Mouse (Mus musculus): ENCODE data around the gene Rhd. TPM values are rescaled to one million over a fixed set of nuclear protein-coding genes. Genes with fewer than 3 reads are reported as not detected.

The Rhd gene
- polyA plus RNA-seq, 1 experiment from 2014 or later: 39.4 TPM

GRCm38 (mm10) chr4:134843566-134843965 is 20.8 kb upstream of the Rhd start:
- Histone ChIP-seq H3K36me3 (no peaks in the 10 kb centered on the region), H3K4me1 (peaks cover 3% of the 10 kb centered on the region; the same call in 1 of the 2 replicates), H3K4me3 (replicated peaks) (no peak overlapping the region), H3K9me3 (no peaks in the 10 kb centered on the region), H3K9ac (no peak overlapping the region), H3K27me3 (replicated peaks) (no peaks in the 10 kb centered on the region), H3K27ac (no peak overlapping the region), H3K4me2 (no peak overlapping the region)
- ATAC-seq (ENCODE audit: insufficient read depth, low FRiP score, low read depth): no peak
- WGBS: 85% methylated on average over 4 of the region's 4 CpGs

DNA sequence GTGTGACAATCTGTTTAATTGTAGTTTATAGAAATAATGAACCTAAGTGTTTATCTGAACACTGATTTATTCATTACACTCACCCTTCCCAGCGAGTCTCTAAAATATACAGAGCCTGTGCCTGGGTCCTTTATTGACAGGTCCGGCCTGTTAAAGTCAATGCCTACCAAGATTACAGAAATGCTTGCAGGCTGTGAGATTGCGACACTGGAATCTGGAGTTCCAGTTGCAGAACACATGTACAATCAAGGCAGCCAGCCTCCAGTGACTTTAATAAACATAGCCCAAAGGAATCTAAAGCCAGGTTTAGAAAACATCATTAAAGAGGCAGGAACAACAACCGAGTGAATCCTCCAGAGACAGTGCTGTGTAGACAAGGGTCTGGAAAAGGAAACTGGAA is 16.7 kb upstream of the Rhd start:
- ATAC-seq (ENCODE audit: insufficient read depth, low FRiP score, low read depth): no peak
- no peak overlapping the region for H3K27ac ChIP-seq

GRCm38 (mm10) chr4:134850551-134850950 is 13.8 kb upstream of the Rhd start:
- no peak overlapping the region for H3K9ac ChIP-seq
- H3K36me3 ChIP-seq: no peaks in the 10 kb centered on the region
- H3K4me2 ChIP-seq: no peak overlapping the region
- no peaks in the 10 kb centered on the region for H3K9me3 ChIP-seq
- H3K27me3 ChIP-seq (replicated peaks): no peaks in the 10 kb centered on the region
- peaks cover 3% of the 10 kb centered on the region for H3K4me1 ChIP-seq
- no peak overlapping the region for H3K4me3 ChIP-seq (replicated peaks)
- ATAC-seq (ENCODE audit: insufficient read depth, low FRiP score, low read depth): no peak
- no peak overlapping the region for H3K27ac ChIP-seq
- WGBS: 72% methylated on average over 4 of the region's 4 CpGs

More for the DNA sequence above, 16.7 kb upstream of the Rhd start:
- H3K9me3 ChIP-seq: no peaks in the 10 kb centered on the region
- H3K36me3 ChIP-seq: no peaks in the 10 kb centered on the region
- no peak overlapping the region for H3K4me2 ChIP-seq
- WGBS: 55% methylated on average over 4 of the region's 4 CpGs
- H3K27me3 ChIP-seq (replicated peaks): no peaks in the 10 kb centered on the region
- no peak overlapping the region for H3K9ac ChIP-seq
- no peak overlapping the region for H3K4me3 ChIP-seq (replicated peaks)
- H3K4me1 ChIP-seq: peaks cover 3% of the 10 kb centered on the region

DNA sequence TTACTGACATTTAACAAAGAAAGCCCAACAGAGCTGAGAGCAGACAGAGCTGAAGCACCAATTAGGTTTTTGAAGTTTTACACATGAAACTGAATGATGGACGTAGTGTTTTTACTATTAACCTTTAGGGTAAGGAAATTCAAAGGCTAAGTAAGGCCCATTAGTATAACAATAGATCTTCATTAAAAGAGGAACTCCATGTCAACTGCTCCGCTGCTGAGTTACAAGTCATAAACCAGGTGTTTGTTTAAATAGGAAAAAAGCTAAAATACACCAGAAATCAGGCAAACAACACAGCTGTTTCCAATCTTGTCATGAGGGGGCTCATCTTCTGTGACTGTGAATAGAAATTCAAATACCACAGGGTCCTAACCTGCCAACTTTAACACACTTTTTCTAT is 13.1 kb upstream of the Rhd start:
- Histone ChIP-seq H3K4me1 (peaks cover 3% of the 10 kb centered on the region), H3K4me3 (replicated peaks) (no peak overlapping the region), H3K27ac (no peak overlapping the region), H3K36me3 (no peaks in the 10 kb centered on the region), H3K4me2 (peak overlapping the region; percentile 88; the same call in 1 of the 2 replicates), H3K9me3 (no peaks in the 10 kb centered on the region), H3K27me3 (replicated peaks) (no peaks in the 10 kb centered on the region), H3K9ac (no peak overlapping the region)
- WGBS: 57% methylated on average over 2 of the region's 2 CpGs
- no peak for ATAC-seq (ENCODE audit: insufficient read depth, low FRiP score, low read depth)

DNA sequence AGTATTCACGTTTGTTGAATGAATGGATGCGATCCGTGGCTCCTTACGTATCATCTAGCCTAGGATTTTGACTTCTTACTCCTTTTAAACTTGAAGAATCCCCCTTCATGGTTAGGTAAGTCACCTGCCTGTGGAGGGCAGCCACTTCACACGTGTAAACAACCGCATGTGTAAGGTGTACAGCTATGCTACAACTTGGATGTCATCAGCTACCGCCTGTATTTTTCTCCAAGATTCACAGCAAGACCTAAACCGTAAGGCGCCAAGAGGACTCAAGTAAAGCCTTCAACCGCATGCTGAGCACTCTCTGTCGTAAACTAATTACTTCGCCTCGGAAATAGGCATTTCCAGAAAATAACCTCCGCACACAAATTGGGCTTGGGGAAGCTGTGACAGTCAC is 12.5 kb upstream of the Rhd start:
- Histone ChIP-seq H3K36me3 (no peaks in the 10 kb centered on the region), H3K4me3 (replicated peaks) (peak overlapping the region; percentile 100), H3K4me1 (peaks cover 7% of the 10 kb centered on the region), H3K27ac (no peak overlapping the region), H3K9ac (0 out of 2 replicates have a peak overlapping the region, but pooled peaks have one; percentile 89), H3K9me3 (no peaks in the 10 kb centered on the region), H3K27me3 (replicated peaks) (no peaks in the 10 kb centered on the region), H3K4me2 (peak overlapping the region; percentile 88)
- ATAC-seq (ENCODE audit: insufficient read depth, low FRiP score, low read depth): no peak
- WGBS: 13% methylated on average over 14 of the region's 14 CpGs

DNA sequence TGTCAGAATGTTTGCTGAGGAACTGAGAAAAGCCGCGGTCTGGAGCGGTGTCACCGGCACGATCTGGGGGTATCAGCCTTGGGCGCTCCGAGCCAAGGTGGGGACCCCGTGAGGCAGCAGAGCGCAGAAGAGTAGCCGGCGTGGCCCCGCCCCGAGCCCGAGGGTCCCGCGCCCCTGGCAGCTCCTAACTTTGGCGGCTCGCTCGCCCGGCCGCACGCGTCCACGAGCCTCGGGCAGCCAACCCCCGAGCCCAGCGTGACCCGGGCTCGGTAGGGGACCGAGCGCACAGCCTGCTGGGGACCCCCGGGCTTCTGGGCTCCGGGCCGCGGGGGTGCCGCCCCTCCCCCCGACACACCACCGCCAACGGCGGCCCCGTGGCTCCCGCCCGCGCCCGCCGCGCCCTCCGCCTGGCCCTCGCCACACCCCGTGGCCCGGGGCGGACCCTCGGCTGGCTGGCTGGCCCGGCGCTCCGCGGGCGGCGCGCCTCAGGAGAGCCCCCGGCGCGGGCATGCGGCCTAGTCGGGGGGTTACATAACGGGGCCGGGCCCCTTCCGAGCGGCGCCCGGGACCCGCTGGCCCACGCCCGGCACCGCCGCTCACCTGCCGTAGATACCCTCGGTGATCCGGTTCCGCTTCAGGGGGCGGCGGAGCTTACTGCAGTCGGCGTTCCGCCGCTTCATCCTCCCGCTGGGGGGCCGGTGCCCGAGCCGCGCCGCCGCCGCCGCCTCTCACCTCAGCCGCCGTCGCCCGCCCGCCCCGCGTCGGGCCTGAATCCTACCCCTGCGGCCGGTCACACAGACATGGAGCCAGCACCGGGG is 11.7 kb upstream of the Rhd start:
- H3K9ac ChIP-seq: peak overlapping the region; percentile 89
- peaks cover 5% of the 10 kb centered on the region for H3K4me1 ChIP-seq
- H3K4me3 ChIP-seq (replicated peaks): peak overlapping the region; percentile 100
- peak overlapping the region; percentile 82 for H3K27ac ChIP-seq
- H3K4me2 ChIP-seq: peak overlapping the region; percentile 88
- H3K27me3 ChIP-seq (replicated peaks): no peaks in the 10 kb centered on the region
- H3K9me3 ChIP-seq: no peaks in the 10 kb centered on the region
- ATAC-seq (ENCODE audit: insufficient read depth, low FRiP score, low read depth): peak; percentile 19
- under 1% methylated on average over 83 of the region's 106 CpGs for WGBS
- H3K36me3 ChIP-seq: no peaks in the 10 kb centered on the region

DNA sequence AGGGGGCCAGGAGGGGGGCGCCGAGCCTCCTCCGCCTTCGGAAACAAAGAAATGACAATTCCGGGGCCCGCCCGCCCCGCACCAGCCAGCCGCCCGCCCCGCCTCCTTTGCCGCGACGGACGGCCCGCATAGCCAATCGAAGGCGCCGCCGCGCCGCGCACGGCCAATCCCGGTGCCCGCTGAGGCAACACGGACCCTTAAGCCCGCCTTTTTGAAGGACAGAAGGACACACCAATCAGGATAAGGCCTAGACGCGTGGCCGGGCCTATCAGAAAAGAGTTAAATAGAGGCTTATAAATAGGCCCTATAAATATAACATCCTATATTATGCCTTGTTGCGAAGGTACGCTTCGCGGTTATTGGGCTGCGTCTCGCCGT is 11.1 kb upstream of the Rhd start, which contains the start of gene Maco1:
TSS of gene Maco1 (minus strand) at position 87 of the 378 bp plus-strand sequence.
- WGBS: under 1% methylated on average over 33 of the region's 38 CpGs
- no peaks in the 10 kb centered on the region for H3K36me3 ChIP-seq
- peak; percentile 95 for ATAC-seq (ENCODE audit: insufficient read depth, low FRiP score, low read depth)
- peak within 1 kb of the TSS; percentile 94 for H3K27ac ChIP-seq
- no peaks in the 10 kb centered on the region for H3K27me3 ChIP-seq (replicated peaks)
- H3K9me3 ChIP-seq: no peaks in the 10 kb centered on the region
- H3K9ac ChIP-seq: peak within 1 kb of the TSS; percentile 89
- H3K4me1 ChIP-seq: peaks cover 4% of the 10 kb centered on the region; the same call in 1 of the 2 replicates
- peak within 1 kb of the TSS; percentile 88 for H3K4me2 ChIP-seq
- peak within 1 kb of the TSS; percentile 100 for H3K4me3 ChIP-seq (replicated peaks)

GRCm38 (mm10) chr4:134853637-134854485 is 10.5 kb upstream of the Rhd start:
- Histone ChIP-seq H3K27me3 (replicated peaks) (no peaks in the 10 kb centered on the region), H3K27ac (peak overlapping the region; percentile 94), H3K9me3 (no peaks in the 10 kb centered on the region), H3K9ac (peak overlapping the region; percentile 35; the same call in 1 of the 2 replicates), H3K4me3 (replicated peaks) (peak overlapping the region; percentile 100), H3K4me1 (peaks cover 4% of the 10 kb centered on the region; the same call in 1 of the 2 replicates), H3K36me3 (no peaks in the 10 kb centered on the region), H3K4me2 (peak overlapping the region; percentile 88)
- under 1% methylated on average over 89 of the region's 91 CpGs for WGBS
- ATAC-seq (ENCODE audit: insufficient read depth, low FRiP score, low read depth): peak; percentile 92

DNA sequence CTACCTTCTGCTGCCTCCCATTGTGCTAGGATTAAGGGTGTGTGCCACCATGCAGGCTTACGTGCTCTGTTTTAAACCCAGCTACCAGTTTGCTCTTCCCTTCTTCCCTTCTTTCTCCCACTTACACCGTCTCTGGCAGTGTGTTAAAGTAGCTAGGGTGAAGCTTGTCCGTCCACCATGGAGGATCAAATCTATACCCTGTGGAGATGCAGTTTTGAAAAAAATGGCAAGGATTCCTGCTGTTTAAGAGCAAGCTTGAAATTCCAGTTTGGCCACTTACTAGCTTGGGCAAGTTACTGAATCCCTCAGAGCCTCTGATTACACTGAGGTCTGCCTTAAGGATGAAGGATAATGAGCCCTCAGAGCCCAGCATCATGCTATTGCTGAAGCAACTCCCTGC is 9.0 kb upstream of the Rhd start:
- Histone ChIP-seq H3K9me3 (no peaks in the 10 kb centered on the region), H3K36me3 (no peaks in the 10 kb centered on the region), H3K4me1 (peaks cover 4% of the 10 kb centered on the region; the same call in 1 of the 2 replicates), H3K9ac (no peak overlapping the region), H3K27me3 (replicated peaks) (no peaks in the 10 kb centered on the region), H3K27ac (peak overlapping the region; percentile 45; the same call in 1 of the 2 replicates), H3K4me3 (replicated peaks) (no peak overlapping the region), H3K4me2 (no peak overlapping the region)
- WGBS: 53% methylated on average over 3 of the region's 3 CpGs
- ATAC-seq (ENCODE audit: insufficient read depth, low FRiP score, low read depth): no peak

- Histone ChIP-seq H3K27me3 (replicated peaks) (no peaks in the 10 kb centered on the region), H3K4me1 (peaks cover 4% of the 10 kb centered on the region; the same call in 1 of the 2 replicates), H3K27ac (peak overlapping the region; percentile 45), H3K9me3 (no peaks in the 10 kb centered on the region), H3K4me2 (no peak overlapping the region; the same call in 1 of the 2 replicates), H3K36me3 (no peaks in the 10 kb centered on the region), H3K4me3 (replicated peaks) (no peak overlapping the region), H3K9ac (no peak overlapping the region)
- 47% methylated on average over 5 of the region's 5 CpGs for WGBS
- ATAC-seq (ENCODE audit: insufficient read depth, low FRiP score, low read depth): no peak
Observed at GRCm38 (mm10) chr4:134856056-134856455, 8.3 kb upstream of the Rhd start.

DNA sequence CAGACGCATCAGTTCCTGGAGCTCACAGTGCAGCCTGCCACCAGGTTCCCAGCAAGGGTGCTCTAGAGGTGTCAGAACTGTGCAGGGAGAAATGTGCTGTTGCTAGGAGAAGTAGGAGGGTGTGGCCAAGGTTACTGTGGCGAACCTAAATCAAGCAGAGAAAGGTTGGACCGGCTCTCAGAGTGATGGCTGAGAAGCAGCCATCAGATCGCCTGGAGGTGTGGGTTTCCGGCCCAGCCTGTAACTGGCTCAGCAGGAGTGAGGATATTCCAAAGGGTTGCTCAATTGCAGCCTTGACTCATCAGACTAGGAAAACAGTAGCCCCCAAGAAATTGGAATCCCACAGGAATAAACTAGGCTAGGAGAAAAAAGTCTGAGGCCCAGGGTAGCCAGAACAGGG is 7.8 kb upstream of the Rhd start:
- ATAC-seq (ENCODE audit: insufficient read depth, low FRiP score, low read depth): no peak
- no peak overlapping the region for H3K4me2 ChIP-seq
- H3K9ac ChIP-seq: no peak overlapping the region
- H3K4me3 ChIP-seq (replicated peaks): no peak overlapping the region
- 30% methylated on average over 5 of the region's 5 CpGs for WGBS
- H3K9me3 ChIP-seq: no peaks in the 10 kb centered on the region
- no peaks in the 10 kb centered on the region for H3K36me3 ChIP-seq
- peak overlapping the region; percentile 45; the same call in 1 of the 2 replicates for H3K27ac ChIP-seq
- H3K4me1 ChIP-seq: peaks cover 4% of the 10 kb centered on the region; the same call in 1 of the 2 replicates
- no peaks in the 10 kb centered on the region for H3K27me3 ChIP-seq (replicated peaks)
